Mouse (Mus musculus): ENCODE data around the gene Larp4b. TPM values are rescaled to one million over a fixed set of nuclear protein-coding genes. Genes with fewer than 3 reads are reported as not detected.

Larp4b gene
- total RNA-seq, 2 experiments from 2014 or later: 86.7 to 88.1 TPM

DNA sequence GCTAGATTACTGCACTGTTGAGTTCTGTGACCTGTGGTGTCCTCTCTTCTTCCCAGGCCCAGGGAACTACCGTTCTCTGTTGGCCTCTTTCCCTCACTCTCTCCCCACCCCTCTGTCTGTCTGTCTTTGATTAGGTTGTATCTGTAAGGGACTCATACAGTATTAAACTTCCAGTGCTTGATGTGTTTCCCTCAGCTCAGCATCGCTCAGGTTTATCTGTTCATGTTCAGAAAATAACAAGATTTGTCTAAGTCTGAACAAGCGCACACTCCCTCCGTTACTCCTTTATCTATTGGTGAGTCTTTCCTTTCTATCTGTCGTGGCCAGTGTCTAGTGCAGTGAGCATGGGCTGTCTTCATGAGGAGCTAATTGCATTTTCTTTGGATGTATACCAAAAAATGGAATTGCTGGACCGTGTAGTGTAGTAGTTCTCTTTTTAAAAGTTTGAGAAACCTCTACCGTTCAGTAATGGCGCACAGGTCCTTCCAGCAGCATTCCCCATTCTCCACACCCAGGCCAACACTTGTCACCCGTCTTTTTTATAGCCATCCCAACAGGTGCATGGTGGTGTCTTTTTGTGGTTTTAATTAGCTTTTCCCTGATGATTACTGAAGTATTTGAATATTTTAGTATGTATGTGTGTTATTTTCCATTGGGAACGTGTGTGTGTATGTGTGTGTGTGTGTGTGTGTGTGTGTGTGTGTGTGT lies 27.3 kb downstream of the Larp4b start:
- DNase-seq (ENCODE audit: low spot score in 2 of 2): no peak

- DNase-seq (ENCODE audit: low spot score in 2 of 2): no peak
These were observed 28.4 kb downstream of the Larp4b start for GRCm38 (mm10) chr13:9122045-9122444.

DNA sequence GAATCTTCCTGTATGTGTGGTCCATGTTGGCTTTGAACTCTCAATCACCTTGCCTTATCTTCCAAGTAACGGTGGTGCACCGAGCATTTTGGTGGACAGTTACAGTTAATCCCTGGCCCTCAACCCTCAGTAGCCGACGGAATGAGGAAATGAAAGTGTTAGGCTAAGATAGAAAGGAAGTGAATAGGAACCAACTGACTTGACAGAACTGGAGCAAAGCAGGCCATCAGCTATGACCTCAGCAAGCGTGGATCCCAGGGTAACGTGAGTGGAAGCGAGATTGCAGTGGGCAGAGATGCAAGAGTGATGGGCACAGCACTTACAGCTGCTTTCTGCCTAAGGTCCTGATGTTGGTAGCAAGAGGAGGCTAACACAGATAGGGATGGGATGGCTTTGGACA lies 31.5 kb downstream of the Larp4b start:
- no peak for DNase-seq (ENCODE audit: low spot score in 2 of 2)

DNA sequence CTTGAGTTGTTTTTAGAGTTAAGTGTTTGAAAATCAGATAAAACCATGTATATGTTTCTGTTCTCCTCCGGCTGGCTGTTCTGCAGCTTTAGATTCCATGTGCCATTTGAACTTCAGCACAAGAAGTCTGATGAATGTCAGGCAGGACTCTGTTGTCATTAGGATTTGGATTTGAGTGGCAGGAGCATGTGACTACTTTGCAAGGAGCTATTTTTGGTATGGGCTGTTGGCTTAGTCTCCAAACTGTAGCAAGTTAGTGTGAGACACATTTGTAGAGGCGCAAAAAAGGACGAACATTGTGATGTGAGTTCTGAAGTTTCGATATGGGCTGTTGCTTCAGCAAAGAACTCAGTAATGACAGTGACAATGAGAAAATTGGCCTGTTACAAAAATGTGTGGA lies 34.0 kb downstream of the Larp4b start:
- no peak for DNase-seq (ENCODE audit: low spot score in 2 of 2)

- no peak for DNase-seq (ENCODE audit: low spot score in 2 of 2)
These were observed 35.1 kb downstream of the Larp4b start for GRCm38 (mm10) chr13:9128707-9129314.

DNA sequence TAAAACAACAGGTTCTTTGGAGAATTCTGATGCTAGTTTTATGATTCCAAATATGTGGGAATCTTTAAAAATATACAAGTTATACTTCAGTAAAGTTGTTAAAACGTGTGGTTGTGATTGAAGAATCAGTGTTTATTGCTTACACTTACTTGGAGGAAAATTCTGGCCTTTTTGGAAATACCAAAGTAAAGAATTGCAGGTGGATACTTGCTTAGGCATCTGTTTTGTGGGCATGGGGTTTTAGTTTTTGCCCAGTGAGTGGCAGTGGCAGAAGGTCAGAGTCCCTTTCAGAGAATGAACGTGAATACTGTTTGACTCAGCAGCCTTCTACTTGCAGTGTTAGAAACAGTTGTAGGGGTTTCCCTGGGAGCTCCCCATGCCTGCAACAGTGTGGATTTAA lies 40.7 kb downstream of the Larp4b start:
- no peak for DNase-seq (ENCODE audit: low spot score in 2 of 2)

DNA sequence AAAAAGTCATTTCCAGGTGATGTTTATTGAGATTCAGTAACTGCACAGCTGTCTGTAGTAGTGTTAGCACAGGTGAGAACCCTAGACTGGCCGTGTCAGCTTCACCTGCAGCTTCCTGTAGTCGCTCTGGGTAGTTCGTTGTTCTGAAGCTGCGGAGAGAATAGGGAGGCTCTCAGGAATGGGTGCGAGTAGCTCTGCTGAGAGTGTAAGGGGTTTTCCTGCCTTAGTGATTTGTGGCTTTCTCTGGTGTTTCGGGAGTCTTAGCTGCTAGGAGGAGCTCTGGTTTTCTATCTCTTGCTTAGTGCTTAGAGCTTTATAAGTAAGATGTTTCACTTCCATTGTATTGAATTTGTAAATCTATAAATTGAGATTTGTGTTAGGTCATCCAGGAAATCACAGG lies 42.4 kb downstream of the Larp4b start:
- DNase-seq (ENCODE audit: low spot score in 2 of 2): no peak

- DNase-seq (ENCODE audit: low spot score in 2 of 2): peak in 1 of 2 experiments; percentile 23
These were observed 43.1 kb downstream of the Larp4b start for GRCm38 (mm10) chr13:9136733-9137132.

DNA sequence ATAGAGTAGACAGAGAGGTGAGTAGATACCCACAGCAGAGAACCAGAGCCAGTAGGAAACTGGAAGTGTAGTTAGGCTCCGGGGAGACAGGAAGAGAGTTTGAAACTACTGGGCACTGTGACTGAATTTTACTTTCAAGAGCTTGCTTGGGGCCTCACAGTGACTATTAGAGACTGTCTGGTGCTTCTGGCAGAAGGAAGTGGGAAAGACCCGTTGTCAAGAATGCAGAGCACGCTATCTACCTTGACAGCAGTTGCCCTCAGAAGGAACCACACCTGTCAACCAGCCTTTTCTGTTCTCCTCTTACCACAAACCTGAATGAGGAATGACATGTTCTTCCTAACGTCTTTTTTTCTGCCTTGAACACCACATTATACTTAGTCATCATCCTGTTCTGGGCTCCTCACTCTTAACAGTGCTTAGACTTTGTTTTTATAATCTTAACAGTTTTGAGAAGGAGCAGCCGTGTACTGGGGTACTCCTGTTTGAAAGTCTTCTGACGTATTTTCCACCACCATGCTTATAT lies 45.8 kb downstream of the Larp4b start:
- no peak for DNase-seq (ENCODE audit: low spot score in 2 of 2)

DNA sequence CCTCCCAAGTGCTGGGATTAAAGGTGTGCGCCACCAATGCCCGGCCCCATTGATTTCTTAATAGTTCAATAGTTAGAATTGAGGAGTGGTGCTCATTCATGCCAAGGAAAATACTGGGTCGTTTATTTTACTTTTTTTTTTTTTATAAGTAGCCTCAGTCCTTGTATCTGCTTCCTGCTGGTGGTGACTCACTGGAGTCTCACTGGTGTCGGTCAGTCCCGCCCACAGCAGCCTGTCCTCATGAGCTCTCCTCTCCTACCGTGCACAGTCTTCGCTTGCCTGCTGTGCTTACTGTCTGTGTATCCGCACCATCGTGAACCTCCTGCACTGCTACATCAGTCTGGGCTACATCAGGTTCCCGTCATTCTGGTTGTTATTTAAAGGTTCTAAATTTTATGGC lies 46.5 kb downstream of the Larp4b start:
- DNase-seq (ENCODE audit: low spot score in 2 of 2): no peak

GRCm38 (mm10) chr13:9142371-9142770 lies 48.7 kb downstream of the Larp4b start:
- DNase-seq (ENCODE audit: low spot score in 2 of 2): no peak

DNA sequence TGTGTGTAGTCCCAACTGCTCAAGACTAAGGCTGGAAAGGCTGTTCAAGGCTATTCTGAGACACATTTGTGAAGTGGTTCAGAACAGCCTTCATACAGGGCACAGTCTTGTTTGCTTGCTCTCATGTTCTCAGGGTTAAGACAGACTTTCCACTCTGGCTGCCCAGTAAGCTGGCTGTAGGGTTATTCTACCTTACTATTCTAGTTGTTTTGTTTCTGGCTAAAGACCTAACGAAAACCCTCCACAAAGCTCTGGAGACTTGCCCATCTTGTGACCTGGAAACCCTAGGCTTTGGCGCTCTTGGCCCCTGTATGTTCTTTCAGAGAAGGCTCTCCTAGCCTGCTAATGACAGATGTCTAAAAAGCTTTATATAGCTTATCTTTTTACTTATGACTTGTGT lies 55.1 kb downstream of the Larp4b start:
- no peak for DNase-seq (ENCODE audit: low spot score in 2 of 2)

DNA sequence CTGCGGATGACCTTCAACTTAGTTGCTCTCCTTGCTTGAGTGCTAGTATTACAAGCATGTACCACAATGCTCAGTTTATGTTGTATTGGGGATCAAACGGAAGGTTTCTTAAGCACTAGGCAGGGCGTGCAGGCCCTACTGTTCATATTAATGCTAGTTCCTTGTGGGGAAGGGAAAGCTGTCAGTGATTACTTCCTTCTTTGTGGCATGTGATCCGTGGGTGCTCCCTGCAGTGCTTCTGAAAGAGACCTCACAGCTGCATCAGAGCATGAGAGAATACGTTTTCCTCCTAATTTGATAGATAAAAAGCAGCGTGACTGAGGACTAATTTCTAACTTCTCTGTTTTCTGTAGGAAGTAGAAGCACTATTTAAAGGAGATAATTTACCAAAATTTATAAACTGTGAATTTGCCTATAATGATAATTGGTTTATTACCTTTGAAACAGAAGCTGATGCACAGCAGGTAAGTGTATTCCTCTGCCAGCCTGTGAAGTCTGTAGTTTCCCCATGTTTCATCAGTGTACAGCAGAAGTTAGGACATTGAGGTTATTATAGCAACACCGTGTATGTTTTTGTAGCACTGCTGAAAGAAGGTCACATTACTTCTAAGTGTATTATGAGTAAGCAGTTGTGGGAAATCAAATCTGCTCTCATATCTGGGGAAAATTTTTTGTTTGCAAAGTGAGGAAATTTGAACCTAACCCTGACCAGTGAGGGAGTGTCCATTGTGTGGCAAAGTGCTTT lies 56.0 kb downstream of the Larp4b start:
- no peak for DNase-seq (ENCODE audit: low spot score in 2 of 2)

- no peak for DNase-seq (ENCODE audit: low spot score in 2 of 2)
These were observed 57.4 kb downstream of the Larp4b start for GRCm38 (mm10) chr13:9151100-9151499.

DNA sequence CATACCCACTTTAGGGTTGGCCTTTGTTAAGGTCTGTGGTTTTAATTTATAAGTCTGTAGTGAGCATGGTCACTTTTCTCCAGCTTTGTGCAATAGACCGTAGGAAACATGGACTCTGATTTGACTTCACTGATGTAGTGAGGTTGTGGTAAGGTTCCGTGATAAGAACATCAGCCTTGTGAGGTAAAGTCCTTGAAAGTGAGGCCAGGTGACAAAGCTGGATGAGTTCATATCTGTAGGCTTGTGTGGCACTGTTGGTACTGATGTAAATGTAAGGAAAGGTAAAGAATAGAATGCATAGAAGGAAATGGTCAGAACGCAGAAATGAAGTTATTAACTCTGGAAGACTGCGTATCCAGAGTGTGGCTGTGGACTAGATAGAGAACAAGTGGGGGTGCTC lies 57.9 kb downstream of the Larp4b start:
- no peak for DNase-seq (ENCODE audit: low spot score in 2 of 2)

GRCm38 (mm10) chr13:9152267-9152666 lies 58.6 kb downstream of the Larp4b start:
- DNase-seq (ENCODE audit: low spot score in 2 of 2): no peak

GRCm38 (mm10) chr13:9153803-9154202 lies 60.1 kb downstream of the Larp4b start:
- DNase-seq (ENCODE audit: low spot score in 2 of 2): no peak

- DNase-seq (ENCODE audit: low spot score in 2 of 2): no peak
These were observed 65.6 kb downstream of the Larp4b start for GRCm38 (mm10) chr13:9159282-9159681.

GRCm38 (mm10) chr13:9162888-9163287 lies 69.2 kb downstream of the Larp4b start:
- DNase-seq (ENCODE audit: low spot score in 2 of 2): no peak

- DNase-seq (ENCODE audit: low spot score in 2 of 2): no peak
These were observed 74.2 kb downstream of the Larp4b start for GRCm38 (mm10) chr13:9167842-9168241.

DNA sequence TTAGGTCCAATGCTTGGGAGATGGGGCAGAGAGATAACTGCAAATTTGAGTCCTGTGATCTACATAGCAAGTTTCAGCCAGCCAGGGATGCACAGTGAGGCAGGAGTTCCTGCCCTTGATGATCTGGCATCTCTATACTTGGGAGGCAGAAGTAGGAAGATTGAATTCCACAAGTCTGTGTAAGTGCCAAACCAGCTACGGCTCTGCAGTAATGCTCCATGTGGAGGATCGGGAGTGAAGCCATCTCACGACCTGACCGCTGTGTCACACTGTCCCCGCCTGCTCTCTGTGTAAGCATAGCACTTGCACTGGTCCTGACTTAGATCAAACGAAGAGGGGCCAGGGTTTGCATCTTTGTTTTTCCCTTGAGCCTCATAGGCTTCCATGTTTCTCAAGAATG lies 75.9 kb downstream of the Larp4b start:
- DNase-seq (ENCODE audit: low spot score in 2 of 2): no peak

- DNase-seq (ENCODE audit: low spot score in 2 of 2): no peak
These were observed 77.0 kb downstream of the Larp4b start for GRCm38 (mm10) chr13:9170726-9171125.
